Mouse (Mus musculus) liver, adult 2 months (tissue): ENCODE data around the gene Grm7.

Experiments used
- CTCF ChIP-seq: fragments of 200-500 bp; IDR thresholded peaks from 2 replicates; pipeline ENCODE4 v1.5.1; 2011; ENCODE audit warnings: low read depth, low read length, control low read depth
- POLR2A ChIP-seq: fragments of 200-500 bp; IDR thresholded peaks from 2 replicates; pipeline ENCODE4 v1.6.1; 2011; ENCODE audit warnings: low read length, control low read depth; ENCODE audit not compliant: insufficient read depth; ENCODE audit errors: extremely low read depth

- no peak for TF ChIP-seq POLR2A
- no peak for TF ChIP-seq CTCF
These were observed 3.8 kb downstream of the Grm7 start for GRCm38 (mm10) chr6:110649227-110649626.
